In genomic region chr5:142815421-142816001, GRCm38 (mm10) we compare ENCODE assay signal across 9 mouse cellular contexts. TPM values are rescaled to one million over a fixed set of nuclear protein-coding genes. Genes with fewer than 3 reads are reported as not detected.
DNase-seq lines count a peak whose midpoint lies in the region; ATAC-seq lines count a peak whose summit lies in the region.
"Had no signal": no experiment of that assay in that cellular context is flagged by ENCODE, and none has a peak within 500 bp of the region (broad histone marks: within the 10 kb centered on the region; RNA-seq: fewer than 3 reads in every experiment).

No protein-coding gene starts in this region.

- WGBS in forebrain, embryonic 13.5 days, result 0% methylated on average over 30 of the region's 30 CpGs
- WGBS in hindbrain, embryonic 14.5 days, result under 1% methylated on average over 29 of the region's 30 CpGs
- under 1% methylated on average over 30 of the region's 30 CpGs for WGBS in liver, embryonic 11.5 days

- peak overlapping the region; percentile 59 for H3K4me3 ChIP-seq in erythroblast, embryonic 14.5 days (replicated peaks)
- H3K4me3 ChIP-seq in forebrain, embryonic 13.5 days, result peak overlapping the region; percentile 99
- H3K4me3 ChIP-seq in hindbrain, embryonic 14.5 days (replicated peaks; ENCODE audit: low read length), result peak overlapping the region; percentile 98
- H3K4me3 ChIP-seq in liver, embryonic 11.5 days (ENCODE audit: low read depth, low read length), result peak overlapping the region; percentile 74

- H3K27me3 ChIP-seq in erythroblast, embryonic 14.5 days (ENCODE audit: control insufficient read depth), result peaks cover 100% of the 10 kb centered on the region
- no peaks in the 10 kb centered on the region for H3K27me3 ChIP-seq in forebrain, embryonic 13.5 days
- H3K27me3 ChIP-seq in hindbrain, embryonic 14.5 days (ENCODE audit: control insufficient read depth, insufficient read depth, low read length), result no peaks in the 10 kb centered on the region
- peaks cover 90% of the 10 kb centered on the region for H3K27me3 ChIP-seq in liver, embryonic 11.5 days (replicated peaks; ENCODE audit: control insufficient read depth, insufficient read depth, low read length)
- H3K27me3 ChIP-seq: Patski had no signal

- peak overlapping the region; percentile 100 for H3K27ac ChIP-seq in forebrain, embryonic 13.5 days
- peak overlapping the region; percentile 100 for H3K27ac ChIP-seq in hindbrain, embryonic 14.5 days
- peak overlapping the region; percentile 99 for H3K27ac ChIP-seq in liver, embryonic 11.5 days (ENCODE audit: low read depth, low read length)

- H3K4me1 ChIP-seq in erythroblast, embryonic 14.5 days (ENCODE audit: control insufficient read depth), result peaks cover 19% of the 10 kb centered on the region
- H3K4me1 ChIP-seq in forebrain, embryonic 13.5 days, result peaks cover 31% of the 10 kb centered on the region
- H3K4me1 ChIP-seq in hindbrain, embryonic 14.5 days (replicated peaks; ENCODE audit: control insufficient read depth, insufficient read depth, low read length), result peaks cover 29% of the 10 kb centered on the region
- peaks cover 35% of the 10 kb centered on the region for H3K4me1 ChIP-seq in liver, embryonic 11.5 days (replicated peaks; ENCODE audit: control insufficient read depth, insufficient read depth, low read length)

- ATAC-seq in erythroblast, adult 5-6 weeks (replicated peaks; ENCODE audit: low FRiP score, poor library complexity, severe bottlenecking), result no peak
- ATAC-seq in forebrain, embryonic 13.5 days, result no peak
- no peak for ATAC-seq in hindbrain, embryonic 14.5 days (ENCODE audit: low FRiP score)
- no peak for ATAC-seq in liver, embryonic 11.5 days (replicated peaks; ENCODE audit: low FRiP score)
- 0 out of 2 replicates have a peak, but pooled peaks have one; percentile 1 for ATAC-seq in monocyte, adult 5-6 weeks (replicated peaks; ENCODE audit: insufficient number of reproducible peaks, low FRiP score, low TSS enrichment, poor library complexity, severe bottlenecking)
- ATAC-seq: Patski had no signal

- DNase-seq in ZHBTc4 (ENCODE audit: low read depth, low spot score), result peak; percentile 36
- DNase-seq in hindbrain, embryonic 14.5 days (ENCODE audit: low spot score), result peak; percentile 59
- DNase-seq in liver, embryonic 11.5 days (ENCODE audit: low spot score), result no peak
- no peak for DNase-seq in layer of hippocampus, adult 18-20 months (ENCODE audit: low spot score in 2 of 2)

- peak overlapping the region; percentile 98 for H3K4me2 ChIP-seq in forebrain, embryonic 13.5 days
- H3K4me2 ChIP-seq in hindbrain, embryonic 14.5 days (replicated peaks), result peak overlapping the region; percentile 98
- peak overlapping the region; percentile 84 for H3K4me2 ChIP-seq in liver, embryonic 11.5 days

- no peaks in the 10 kb centered on the region for H3K36me3 ChIP-seq in erythroblast, embryonic 14.5 days (ENCODE audit: control insufficient read depth)
- peaks cover 22% of the 10 kb centered on the region for H3K36me3 ChIP-seq in forebrain, embryonic 13.5 days (ENCODE audit: poor library complexity, severe bottlenecking)
- peaks cover 8% of the 10 kb centered on the region for H3K36me3 ChIP-seq in hindbrain, embryonic 14.5 days (replicated peaks; ENCODE audit: control insufficient read depth, insufficient read depth)
- no peaks in the 10 kb centered on the region for H3K36me3 ChIP-seq in liver, embryonic 11.5 days (ENCODE audit: control insufficient read depth, insufficient read depth, low read length)

- H3K9me3 ChIP-seq in erythroblast, embryonic 14.5 days (ENCODE audit: control insufficient read depth, low read length), result peaks cover 24% of the 10 kb centered on the region; the same call in 1 of the 2 replicates
- H3K9me3 ChIP-seq in forebrain, embryonic 13.5 days (replicated peaks), result no peaks in the 10 kb centered on the region
- H3K9me3 ChIP-seq in hindbrain, embryonic 14.5 days (ENCODE audit: control insufficient read depth, low read length), result no peaks in the 10 kb centered on the region
- H3K9me3 ChIP-seq in liver, embryonic 11.5 days (ENCODE audit: control insufficient read depth, low read length), result no peaks in the 10 kb centered on the region

- peak overlapping the region; percentile 100 for H3K9ac ChIP-seq in forebrain, embryonic 13.5 days
- peak overlapping the region; percentile 100 for H3K9ac ChIP-seq in hindbrain, embryonic 14.5 days
- H3K9ac ChIP-seq in liver, embryonic 11.5 days (ENCODE audit: low read depth, low read length), result peak overlapping the region; percentile 84

RNA-seq across cellular contexts. Expression of gene Tnrc18, which starts 2.0 kb away (rescaled TPM):
- polyA plus RNA-seq in erythroblast, embryonic 14.5 days (2012), result 0.97 and 1.5 TPM in 2 replicates
- 5.4 and 7.9 TPM in 2 replicates for total RNA-seq in erythroblast, adult 5-6 weeks (2015; ENCODE audit: low replicate concordance)
- total RNA-seq in erythroblast, adult 5-6 weeks (2017; ENCODE audit: low replicate concordance), result 5.0 and 6.0 TPM in 2 replicates
- 34.7 and 35.9 TPM in 2 replicates for polyA plus RNA-seq in forebrain, embryonic 13.5 days (2015; fragmentation: Nextera tagmentation; extraction: Ambion mirVana)
- polyA plus RNA-seq in hindbrain, embryonic 14.5 days (2014; fragmentation: Nextera tagmentation; extraction: Ambion mirVana), result 34.1 and 38.9 TPM in 2 replicates
- polyA plus RNA-seq in liver, embryonic 11.5 days (2014; fragmentation: Nextera tagmentation; extraction: Ambion mirVana), result 10.9 and 11.1 TPM in 2 replicates
- 10.9 to 48.5 TPM (median 22.5 TPM) in 3 replicates for total RNA-seq in monocyte, adult 5-6 weeks (2017)
- total RNA-seq in layer of hippocampus, adult 18-20 months (2021), result 100 to 1,000 TPM; 135 to 137 TPM

Comparison
In these comparisons a context has a peak if more than half of its experiments do, and no peak if none do; other contexts are left out.
1. DNase-seq: peak in ZHBTc4 (single experiment) and hindbrain, embryonic 14.5 days (single experiment); none in liver, embryonic 11.5 days (single experiment) and layer of hippocampus, adult 18-20 months (0 of 2).
2. Peak in every context shown above with its lines, with median percentiles within 50 percentile points of each other: H3K4me3 ChIP-seq, H3K27ac ChIP-seq, H3K4me2 ChIP-seq and H3K9ac ChIP-seq.